Mouse (Mus musculus) activated CD4-positive, CD25-positive, alpha-beta regulatory T cell, adult 4 months (primary cell): ENCODE data around the gene Trim25. TPM values are rescaled to one million over a fixed set of nuclear protein-coding genes. Genes with fewer than 3 reads are reported as not detected.

Experiments used
- ATAC-seq: one replicate; pipeline ENCODE4 v1.8.0; 2017
- polyA plus RNA-seq, 2 experiments: library from polyadenylated mRNA; unstranded; fragments of 100-300 nt; shearing (Covaris generic); gene quantifications; one replicate each; pipeline ENCODE4 v1.2.1; 2017

The Trim25 gene
- polyA plus RNA-seq: 10 to 100 TPM; 10.3 to 15.4 TPM

- peak; percentile 94 for ATAC-seq
Observed at GRCm38 (mm10) chr11:88998974-88999722, at the start of gene Trim25. Gene Trim25, plus strand, starts transcription at chr11:88999376.

GRCm38 (mm10) chr11:88949802-88950639 is 49.2 kb upstream of the Trim25 start:
- no peak for ATAC-seq

GRCm38 (mm10) chr11:88950640-88951250 is 48.4 kb upstream of the Trim25 start:
- no peak for ATAC-seq

- ATAC-seq: no peak
Observed at GRCm38 (mm10) chr11:88951576-88951975, 47.6 kb upstream of the Trim25 start.

GRCm38 (mm10) chr11:88952117-88952516 is 47.1 kb upstream of the Trim25 start:
- ATAC-seq: no peak

GRCm38 (mm10) chr11:88953582-88953981 is 45.6 kb upstream of the Trim25 start:
- no peak for ATAC-seq

- peak; percentile 44 for ATAC-seq
Observed at GRCm38 (mm10) chr11:88954803-88955202, 44.4 kb upstream of the Trim25 start.

- ATAC-seq: peak; percentile 98
Observed at GRCm38 (mm10) chr11:88955217-88955969, 43.8 kb upstream of the Trim25 start, which contains the start of gene Scpep1. Gene Scpep1, minus strand, starts transcription at chr11:88955465.

GRCm38 (mm10) chr11:88958851-88959250 is 40.3 kb upstream of the Trim25 start:
- ATAC-seq: no peak

GRCm38 (mm10) chr11:88966881-88967361 is 32.3 kb upstream of the Trim25 start, which contains the start of gene Elobl:
Gene Elobl, minus strand, starts transcription at chr11:88966931.
- no peak for ATAC-seq

GRCm38 (mm10) chr11:88970202-88970732 is 28.9 kb upstream of the Trim25 start, which contains the start of gene Coil:
Gene Coil, plus strand, starts transcription at chr11:88970252.
- no peak for ATAC-seq

GRCm38 (mm10) chr11:88973776-88974701 is 25.1 kb upstream of the Trim25 start:
- peak; percentile 91 for ATAC-seq

GRCm38 (mm10) chr11:88976320-88976719 is 22.9 kb upstream of the Trim25 start:
- ATAC-seq: no peak

- ATAC-seq: no peak
Observed at GRCm38 (mm10) chr11:88977188-88977587, 22.0 kb upstream of the Trim25 start.

GRCm38 (mm10) chr11:88981337-88981736 is 17.8 kb upstream of the Trim25 start:
- ATAC-seq: no peak

- no peak for ATAC-seq
Observed at GRCm38 (mm10) chr11:88986616-88987015, 12.6 kb upstream of the Trim25 start.

- no peak for ATAC-seq
Observed at GRCm38 (mm10) chr11:88988956-88989355, 10.2 kb upstream of the Trim25 start.

- peak; percentile 42 for ATAC-seq
Observed at GRCm38 (mm10) chr11:88989530-88989929, 9.6 kb upstream of the Trim25 start.

- ATAC-seq: no peak
Observed at GRCm38 (mm10) chr11:88993186-88993585, 6.0 kb upstream of the Trim25 start.

GRCm38 (mm10) chr11:88993625-88994024 is 5.6 kb upstream of the Trim25 start:
- peak; percentile 92 for ATAC-seq

- no peak for ATAC-seq
Observed at GRCm38 (mm10) chr11:88994492-88994891, 4.7 kb upstream of the Trim25 start.
